Mouse (Mus musculus): Measurements from ENCODE around the gene Gss.

The Gss gene

GRCm38 (mm10) chr2:155592137-155592853, at the start of gene Gss:
Gene Gss, minus strand, starts transcription at chr2:155592810.
- peak; percentile 94 to 97 for DNase-seq (ENCODE audit: low spot score in 2 of 2)

DNA sequence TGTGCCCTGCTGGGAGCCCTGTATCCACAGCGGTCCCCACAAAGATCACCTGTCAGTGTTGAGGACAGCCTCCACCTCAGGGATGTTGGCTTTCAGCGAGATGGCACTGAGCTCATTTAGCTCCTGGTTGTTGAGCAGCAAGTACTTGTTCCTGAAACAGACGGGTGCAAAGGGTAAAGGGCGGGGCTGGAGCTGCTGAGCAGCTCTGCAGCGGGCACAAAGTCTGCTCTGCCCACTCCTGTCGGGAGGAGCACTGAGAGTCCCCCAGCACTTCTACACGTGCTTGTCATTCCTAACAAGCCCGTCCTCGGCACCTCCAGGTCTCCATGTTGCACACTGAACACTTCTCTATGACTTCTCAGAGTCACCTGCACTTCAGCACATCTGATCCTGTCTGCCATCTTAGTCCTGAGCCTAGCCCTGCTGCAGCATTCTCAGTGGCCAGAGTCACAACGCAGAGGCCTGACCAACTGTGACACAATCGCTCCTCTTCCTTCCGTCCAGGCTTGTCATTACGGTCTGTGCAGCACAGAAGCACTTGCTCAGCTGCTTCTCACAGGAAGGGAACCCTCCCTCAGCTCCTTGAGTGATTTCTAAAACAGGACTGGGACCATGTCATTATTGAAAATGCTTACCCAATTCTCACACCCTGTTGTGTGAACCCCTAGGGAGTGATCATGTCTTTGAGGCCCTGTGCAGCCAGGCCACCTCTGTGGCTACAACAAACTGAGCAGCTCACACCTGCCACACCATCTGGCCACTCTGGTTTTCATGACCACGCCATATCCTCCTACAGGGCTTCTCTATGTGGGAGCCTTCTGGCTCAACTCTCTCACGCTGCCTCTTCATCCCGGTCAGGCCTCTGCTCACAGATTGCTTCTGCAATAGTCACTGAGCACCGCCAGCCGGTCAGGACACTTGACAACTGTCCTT, 49.2 kb upstream of the Gss start:
- no peak for DNase-seq (ENCODE audit: low spot score in 2 of 2)

GRCm38 (mm10) chr2:155640656-155641055, 48.0 kb upstream of the Gss start:
- no peak for DNase-seq (ENCODE audit: low spot score in 2 of 2)

GRCm38 (mm10) chr2:155637411-155637810, 44.8 kb upstream of the Gss start:
- no peak for DNase-seq (ENCODE audit: low spot score in 2 of 2)

GRCm38 (mm10) chr2:155636881-155637280, 44.3 kb upstream of the Gss start:
- no peak for DNase-seq (ENCODE audit: low spot score in 2 of 2)

- no peak for DNase-seq (ENCODE audit: low spot score in 2 of 2)
Measured at GRCm38 (mm10) chr2:155635961-155636360, 43.4 kb upstream of the Gss start.

GRCm38 (mm10) chr2:155634562-155634961, 42.0 kb upstream of the Gss start:
- DNase-seq (ENCODE audit: low spot score in 2 of 2), result no peak

GRCm38 (mm10) chr2:155633731-155634130, 41.1 kb upstream of the Gss start:
- no peak for DNase-seq (ENCODE audit: low spot score in 2 of 2)

DNA sequence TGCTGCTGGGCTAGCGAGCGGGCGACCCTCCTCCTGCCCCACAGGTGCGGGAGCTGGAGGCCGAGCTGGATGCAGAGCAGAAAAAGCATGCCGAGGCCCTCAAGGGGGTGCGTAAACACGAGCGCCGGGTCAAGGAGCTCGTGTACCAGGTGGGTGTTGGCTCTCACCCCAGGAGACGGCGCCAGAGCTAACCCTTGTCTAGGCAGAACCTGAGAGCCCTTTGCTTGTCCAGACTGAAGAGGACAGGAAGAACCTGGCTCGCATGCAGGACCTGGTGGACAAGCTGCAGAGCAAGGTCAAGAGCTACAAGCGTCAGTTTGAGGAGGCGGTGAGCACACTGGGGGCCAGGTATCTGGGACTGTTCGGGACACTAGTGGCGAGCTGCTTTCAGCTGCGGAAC, 40.5 kb upstream of the Gss start:
- no peak for DNase-seq (ENCODE audit: low spot score in 2 of 2)

- no peak for DNase-seq (ENCODE audit: low spot score in 2 of 2)
Measured at GRCm38 (mm10) chr2:155632138-155632936, 39.7 kb upstream of the Gss start.

DNA sequence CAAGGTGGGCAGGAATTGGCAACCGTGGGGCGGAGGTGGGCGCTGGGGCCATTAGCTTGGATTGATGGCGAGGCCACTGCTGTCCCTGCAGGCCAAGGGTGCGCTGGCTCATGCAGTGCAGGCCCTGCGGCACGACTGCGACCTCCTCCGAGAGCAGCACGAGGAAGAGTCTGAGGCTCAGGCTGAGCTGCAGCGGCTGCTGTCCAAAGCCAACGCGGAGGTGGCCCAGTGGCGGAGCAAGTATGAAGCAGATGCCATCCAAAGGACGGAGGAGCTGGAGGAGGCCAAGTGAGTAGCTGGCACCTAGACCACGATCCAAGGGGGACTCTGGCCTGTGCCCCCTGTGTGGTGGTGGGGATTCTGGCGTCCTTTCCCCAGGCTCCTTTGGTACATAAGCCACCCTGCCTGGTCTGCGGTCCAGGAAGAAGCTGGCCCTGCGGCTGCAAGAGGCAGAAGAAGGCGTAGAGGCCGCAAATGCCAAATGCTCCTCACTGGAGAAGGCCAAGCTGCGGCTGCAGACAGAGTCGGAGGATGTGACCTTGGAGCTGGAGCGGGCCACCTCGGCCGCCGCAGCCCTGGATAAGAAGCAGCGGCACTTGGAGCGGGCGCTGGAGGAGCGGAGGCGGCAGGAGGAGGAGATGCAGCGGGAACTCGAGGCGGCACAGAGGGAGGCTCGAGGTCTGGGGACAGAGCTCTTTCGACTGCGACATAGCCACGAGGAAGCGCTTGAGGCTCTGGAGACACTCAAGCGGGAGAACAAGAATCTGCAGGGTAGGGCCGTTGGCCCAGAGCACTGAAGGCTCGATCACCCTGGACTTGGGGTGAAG, 38.2 kb upstream of the Gss start:
- no peak for DNase-seq (ENCODE audit: low spot score in 2 of 2)

DNA sequence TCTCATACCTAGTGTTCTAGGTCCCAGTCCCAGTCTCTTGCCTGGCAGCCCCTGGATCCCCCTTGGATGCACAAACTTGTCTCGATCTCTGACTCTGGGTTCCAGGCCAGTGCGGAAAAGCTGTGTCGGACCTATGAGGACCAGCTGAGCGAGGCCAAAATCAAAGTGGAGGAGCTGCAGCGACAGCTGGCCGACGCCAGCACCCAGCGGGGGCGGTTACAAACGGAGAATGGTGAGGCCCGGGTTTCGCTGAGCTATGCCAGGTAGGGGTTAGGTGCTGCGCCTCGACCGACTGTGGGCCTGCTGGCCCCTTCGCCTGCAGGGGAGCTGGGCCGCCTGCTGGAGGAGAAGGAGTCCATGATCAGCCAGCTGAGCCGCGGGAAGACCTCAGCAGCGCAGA, 37.5 kb upstream of the Gss start:
- DNase-seq (ENCODE audit: low spot score in 2 of 2), result no peak

DNA sequence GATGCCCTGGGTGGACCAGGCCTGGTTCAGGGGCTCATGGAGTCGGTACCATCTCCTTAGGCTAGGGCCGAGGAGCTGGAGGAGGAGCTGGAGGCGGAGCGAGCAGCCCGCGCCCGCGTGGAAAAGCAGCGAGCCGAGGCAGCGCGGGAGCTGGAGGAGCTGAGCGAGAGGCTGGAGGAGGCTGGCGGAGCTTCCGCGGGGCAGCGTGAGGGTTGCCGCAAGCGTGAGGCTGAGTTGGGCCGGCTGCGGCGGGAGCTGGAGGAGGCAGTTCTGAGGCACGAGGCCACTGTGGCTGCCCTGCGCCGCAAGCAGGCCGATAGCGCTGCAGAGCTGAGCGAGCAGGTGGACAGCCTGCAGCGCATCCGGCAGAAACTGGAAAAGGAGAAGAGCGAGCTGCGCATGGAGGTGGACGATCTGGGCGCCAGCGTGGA, 36.6 kb upstream of the Gss start:
- DNase-seq (ENCODE audit: low spot score in 2 of 2), result peak in 1 of 2 experiments; percentile 58

DNA sequence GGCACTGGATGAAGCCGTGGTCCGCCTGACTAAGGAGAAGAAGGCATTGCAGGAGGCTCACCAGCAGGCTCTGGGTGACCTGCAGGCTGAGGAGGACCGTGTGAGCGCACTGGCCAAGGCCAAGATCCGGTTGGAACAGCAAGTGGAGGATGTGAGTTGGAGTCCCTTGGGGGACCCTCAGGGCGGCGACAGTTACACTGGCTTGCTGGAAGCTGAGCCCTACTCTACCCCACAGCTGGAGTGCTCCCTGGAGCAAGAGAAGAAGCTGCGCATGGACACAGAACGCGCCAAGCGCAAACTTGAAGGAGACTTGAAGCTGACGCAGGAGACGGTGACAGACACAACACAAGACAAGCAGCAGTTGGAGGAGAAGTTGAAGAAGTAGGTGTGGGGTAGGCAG, 35.9 kb upstream of the Gss start:
- no peak for DNase-seq (ENCODE audit: low spot score in 2 of 2)

DNA sequence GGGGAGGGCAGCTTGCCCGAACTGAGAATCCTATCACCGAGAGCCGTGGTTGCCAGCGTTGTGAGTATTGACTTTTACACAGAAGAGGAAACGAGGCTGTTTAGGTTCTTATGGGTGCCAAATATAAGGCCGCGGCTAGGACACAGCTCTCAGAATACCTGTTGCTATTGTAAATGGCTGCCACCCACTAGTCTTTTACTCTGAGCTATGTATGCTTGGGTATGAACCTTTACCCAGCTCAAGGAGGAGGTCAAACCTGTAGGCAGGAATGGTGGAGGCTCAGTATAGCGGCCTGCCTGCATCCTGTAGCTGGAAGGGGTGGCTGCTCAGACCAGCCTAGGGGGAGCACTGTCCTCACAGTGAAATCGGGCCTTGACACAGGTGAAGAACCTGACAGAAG, 35.5 kb upstream of the Gss start:
- DNase-seq (ENCODE audit: low spot score in 2 of 2), result no peak

GRCm38 (mm10) chr2:155627030-155627738, 34.6 kb upstream of the Gss start:
- peak in 1 of 2 experiments; percentile 57 for DNase-seq (ENCODE audit: low spot score in 2 of 2)

GRCm38 (mm10) chr2:155626277-155626676, 33.7 kb upstream of the Gss start:
- no peak for DNase-seq (ENCODE audit: low spot score in 2 of 2)

DNA sequence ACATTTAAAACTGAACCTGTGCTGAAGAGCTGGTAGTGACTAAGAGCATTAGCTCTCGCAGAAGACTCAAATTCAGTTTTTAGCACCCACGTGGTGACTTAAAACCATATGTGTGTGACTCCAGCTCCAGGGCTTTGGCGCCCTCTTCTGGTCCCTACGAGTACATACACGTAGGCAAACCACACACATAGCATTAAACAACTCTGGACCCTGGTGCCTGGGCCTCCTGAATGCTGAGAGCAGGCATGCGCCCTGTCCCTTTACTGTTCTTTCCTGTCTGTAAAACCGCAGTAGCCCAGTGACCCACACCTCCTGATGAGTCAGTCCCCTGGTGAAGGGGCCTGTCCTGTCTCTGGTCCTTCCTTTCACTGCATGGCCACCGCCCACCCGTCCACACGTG, 32.1 kb upstream of the Gss start:
- DNase-seq (ENCODE audit: low spot score in 2 of 2), result no peak

- DNase-seq (ENCODE audit: low spot score in 2 of 2), result no peak
Measured at GRCm38 (mm10) chr2:155623996-155624395, 31.4 kb upstream of the Gss start.

GRCm38 (mm10) chr2:155622606-155623005, 30.0 kb upstream of the Gss start:
- no peak for DNase-seq (ENCODE audit: low spot score in 2 of 2)

All from right cerebral cortex, postnatal 36 days (tissue).